Mouse (Mus musculus) myocyte (in vitro differentiated cells): ENCODE measurements around the gene Mcat.

Source experiments
- MAX ChIP-seq: IDR thresholded peaks from one replicate; pipeline ENCODE4 v1.6.1; 2011; ENCODE audit warnings: low read depth, mild to moderate bottlenecking, control low read depth
- MYOG ChIP-seq, 3 experiments: IDR thresholded peaks; one replicate each; pipeline ENCODE4 v1.6.1; 2011; ENCODE audit warnings: control low read depth in 2 of 3, low read depth in 2 of 3, mild to moderate bottlenecking in 2 of 3; ENCODE audit not compliant: insufficient read length in 2 of 3, control insufficient read depth in 1 of 3, insufficient read depth in 1 of 3
- POLR2A ChIP-seq: IDR thresholded peaks from one replicate; pipeline ENCODE4 v1.6.1; 2011; ENCODE audit warnings: low read depth, mild to moderate bottlenecking, control low read depth, moderate library complexity; ENCODE audit not compliant: insufficient read length
- USF1 ChIP-seq: IDR thresholded peaks from one replicate; pipeline ENCODE4 v1.6.1; 2011; ENCODE audit warnings: low read depth, mild to moderate bottlenecking, control low read depth, moderate library complexity

DNA sequence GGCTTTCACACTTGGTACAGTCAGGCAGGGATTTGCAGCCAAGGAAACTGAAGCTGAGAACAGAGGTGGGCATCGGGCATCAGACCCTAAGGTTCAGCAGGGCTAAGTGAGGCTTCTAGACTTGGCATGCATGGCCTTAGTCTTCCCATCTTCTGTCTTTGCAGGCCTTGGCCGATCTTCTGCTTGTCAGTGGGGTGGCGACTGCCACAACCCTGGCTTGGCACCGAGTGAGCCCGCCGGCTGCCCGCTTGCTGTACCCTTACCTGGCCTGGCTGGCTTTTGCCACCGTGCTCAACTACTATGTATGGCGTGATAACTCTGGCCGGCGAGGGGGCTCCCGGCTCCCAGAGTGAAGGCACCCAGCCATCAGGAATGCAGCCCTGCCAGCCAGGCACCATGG lies 10.0 kb upstream of the Mcat start:
- no peak for TF ChIP-seq MAX
- no peak for TF ChIP-seq USF1
- TF ChIP-seq POLR2A = no peak
- no peak for TF ChIP-seq MYOG (IDR thresholded peaks at IDR 0.05; ENCODE audit: control insufficient read depth in 1 of 3, insufficient read depth in 1 of 3, insufficient read length in 2 of 3, low read depth in 2 of 3)
